Mouse (Mus musculus) right cerebral cortex, postnatal 14 days (tissue): ENCODE results near the gene Robo4.

ENCODE experiments used
- DNase-seq: peaks from one replicate; pipeline ENCODE4 v3.0.0; 2022

Gene Robo4

DNA sequence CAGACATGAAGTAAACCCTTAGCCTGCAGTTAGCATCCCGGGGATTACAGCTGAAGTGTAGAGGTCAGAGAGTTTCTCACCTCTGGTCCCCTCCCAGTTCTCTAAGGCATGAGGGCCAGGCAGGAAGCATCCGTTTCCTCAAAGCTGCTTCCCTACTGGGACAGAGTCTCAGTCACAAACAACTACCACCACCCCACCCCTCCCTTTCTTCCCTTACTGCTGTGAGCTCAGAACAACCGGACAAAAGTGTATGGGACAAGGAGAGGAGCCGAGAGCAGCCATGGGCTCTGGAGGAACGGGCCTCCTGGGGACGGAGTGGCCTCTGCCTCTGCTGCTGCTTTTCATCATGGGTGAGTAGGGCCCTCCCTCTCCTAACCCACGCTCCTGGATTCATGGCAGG lies at the start of gene Robo4:
Robo4 (plus strand) TSS at position 96 of the 400 bp plus-strand sequence.
- no peak for DNase-seq

DNA sequence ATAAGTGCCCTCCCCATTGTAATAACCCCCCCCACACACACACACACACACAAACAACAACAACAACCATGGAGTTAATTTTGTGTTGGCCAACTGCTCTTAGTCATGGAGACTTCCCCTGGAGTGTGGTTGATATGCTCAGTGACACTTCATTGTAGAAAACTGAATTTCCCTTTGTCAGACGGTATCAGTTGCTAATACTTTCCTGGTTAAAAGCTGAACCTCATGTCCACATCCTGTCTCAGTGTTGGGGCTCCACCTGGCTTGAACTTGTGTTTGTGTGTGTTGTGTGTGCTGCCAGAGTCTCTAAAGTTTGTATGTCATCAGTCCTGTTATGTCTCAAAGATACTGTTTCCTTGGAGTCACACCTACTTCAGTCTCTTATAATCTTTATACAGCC lies 47.2 kb upstream of the Robo4 start:
- no peak for DNase-seq

GRCm38 (mm10) chr9:37358713-37359330 lies 42.9 kb upstream of the Robo4 start:
- DNase-seq: no peak

DNA sequence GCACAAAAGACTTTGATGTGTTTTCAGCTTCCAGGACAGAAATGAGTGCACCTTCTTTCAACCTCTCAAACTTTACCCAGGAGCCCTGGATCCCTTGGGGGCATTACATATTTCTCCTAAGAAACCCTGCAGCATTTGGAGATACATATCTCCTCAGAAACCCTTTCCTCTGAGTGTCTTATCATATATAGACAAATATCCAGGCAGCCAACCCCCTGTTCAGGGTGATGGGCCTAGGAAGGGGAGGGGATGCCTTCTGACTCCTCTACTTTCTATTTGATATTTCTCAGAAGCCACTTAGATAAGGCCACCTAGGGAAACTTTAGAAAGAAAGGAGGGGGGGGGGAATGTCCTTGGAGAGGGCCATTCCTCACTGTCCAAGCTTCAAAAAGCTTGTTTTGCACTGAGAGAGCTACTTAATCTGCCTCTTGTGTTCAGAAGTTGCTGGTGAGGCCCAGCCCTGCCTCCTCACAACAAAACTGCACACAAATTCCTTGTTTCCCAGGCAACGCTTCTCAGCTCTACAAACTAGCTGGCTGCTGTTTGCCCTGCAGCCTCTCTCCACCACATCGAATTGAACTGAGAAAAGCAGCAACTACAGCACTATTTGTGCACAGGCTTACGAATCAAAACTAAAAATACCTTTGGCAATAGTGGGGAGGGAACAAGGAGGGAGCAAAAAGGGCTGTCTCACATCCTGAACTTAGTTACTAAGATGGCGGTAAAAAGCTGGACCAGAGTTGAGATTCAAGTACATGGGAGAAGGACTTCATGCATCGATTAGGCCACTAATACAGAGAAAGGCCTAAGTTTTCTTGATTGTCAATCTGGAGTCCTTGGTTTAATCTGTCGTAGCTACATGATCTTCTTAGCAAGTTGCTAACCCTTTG lies 42.1 kb upstream of the Robo4 start:
- peak; percentile 36 for DNase-seq

- no peak for DNase-seq
Measured at GRCm38 (mm10) chr9:37362084-37362483, 39.6 kb upstream of the Robo4 start.

DNA sequence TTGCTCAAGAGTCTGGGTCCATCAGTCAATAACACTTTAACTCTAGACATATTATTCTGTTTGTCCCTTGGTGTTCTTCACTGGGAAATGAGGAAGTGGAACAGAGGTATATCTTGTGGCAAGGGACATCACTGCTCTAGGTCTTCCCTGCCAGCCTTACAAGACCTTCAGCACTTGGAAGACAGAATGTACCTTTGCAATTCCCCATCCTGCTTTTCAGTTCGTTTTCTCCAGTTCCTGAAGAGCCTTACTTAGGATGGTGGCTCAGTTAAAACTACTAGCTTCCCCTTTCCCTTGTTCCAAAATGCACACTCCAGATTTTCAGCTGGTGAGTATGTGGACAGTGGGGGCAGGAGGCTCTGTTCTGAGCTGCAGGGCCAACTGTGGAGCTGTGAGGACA lies 38.8 kb upstream of the Robo4 start:
- DNase-seq: no peak

DNA sequence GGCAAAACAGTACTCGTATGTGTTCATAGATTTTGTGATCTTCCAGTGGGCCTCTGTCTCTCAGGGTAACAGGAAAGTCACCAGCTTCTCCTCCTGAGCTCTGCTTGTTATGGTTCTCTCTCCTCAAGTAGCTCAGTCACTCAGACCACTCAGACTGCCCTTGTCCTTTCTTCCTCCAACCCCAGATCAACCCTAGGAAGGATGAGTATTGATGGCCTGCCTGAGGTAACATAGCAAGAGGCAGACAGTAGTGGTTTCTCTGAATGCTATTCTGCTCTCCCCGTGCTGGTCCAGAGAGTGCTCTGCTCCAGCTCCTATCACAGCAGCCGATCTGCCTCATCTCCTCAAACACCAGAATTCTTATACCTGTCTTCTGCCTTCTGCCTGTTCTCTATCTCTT lies 38.1 kb upstream of the Robo4 start:
- DNase-seq: no peak

- no peak for DNase-seq
Measured at GRCm38 (mm10) chr9:37364392-37364791, 37.3 kb upstream of the Robo4 start.

DNA sequence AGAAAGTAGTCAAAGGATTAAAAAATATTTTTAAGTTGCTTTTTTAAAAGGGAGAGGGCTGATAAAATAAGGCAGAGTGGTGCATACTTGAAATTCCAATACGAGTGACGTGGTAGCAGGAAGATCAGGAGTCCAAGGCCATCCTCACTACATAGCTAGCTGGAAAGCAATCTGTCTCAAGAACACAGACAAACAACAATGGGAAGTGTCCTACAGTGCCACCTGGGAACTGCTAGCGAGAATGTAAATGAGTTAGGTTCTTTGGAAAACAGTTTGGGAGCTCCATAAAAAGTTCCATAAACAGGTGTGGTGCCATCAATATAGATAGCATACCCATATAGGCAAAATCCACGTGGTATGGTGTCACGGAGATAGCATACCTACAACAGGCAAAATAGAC lies 36.0 kb upstream of the Robo4 start:
- no peak for DNase-seq

- no peak for DNase-seq
Measured at GRCm38 (mm10) chr9:37367301-37368080, 34.2 kb upstream of the Robo4 start, which contains the start of gene Hepacam. TSS of gene Hepacam (plus strand) at chr9:37367351.

DNA sequence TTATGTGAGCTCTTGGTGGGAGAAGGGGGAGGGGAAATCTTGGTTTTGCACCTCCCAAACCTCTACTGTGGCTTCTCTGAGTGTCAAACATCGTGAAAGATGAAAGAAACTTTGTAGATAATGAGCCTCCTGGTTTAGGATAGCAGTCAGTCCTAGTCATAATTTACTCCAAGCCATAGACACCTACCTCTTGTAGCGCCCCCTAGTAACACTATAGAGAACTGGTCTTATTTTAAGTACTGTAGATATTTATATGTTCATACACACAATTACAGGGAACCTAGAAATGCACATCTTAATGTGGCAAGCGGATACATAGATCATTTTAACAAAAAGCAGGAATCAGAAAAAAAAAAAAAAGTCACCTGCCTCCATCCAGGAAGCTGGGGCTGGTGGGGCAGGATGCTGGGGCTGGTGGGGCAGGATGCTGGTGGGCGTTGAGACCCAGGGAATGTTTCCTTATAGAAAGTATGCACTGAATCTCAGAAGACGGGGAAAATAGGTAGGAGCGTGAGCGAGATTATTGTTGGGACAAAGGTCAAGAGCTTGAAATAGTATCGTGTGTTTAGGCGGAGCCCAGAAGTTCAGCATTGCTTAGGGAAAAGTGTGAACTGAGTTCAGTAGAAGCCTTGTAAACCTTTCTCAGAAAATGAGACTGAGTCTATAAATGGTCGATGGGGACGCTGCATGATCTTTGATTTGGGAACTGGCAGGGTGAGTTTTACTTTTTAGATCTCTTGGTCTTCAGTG lies 33.4 kb upstream of the Robo4 start:
- DNase-seq: no peak

- no peak for DNase-seq
Measured at GRCm38 (mm10) chr9:37368860-37369259, 32.8 kb upstream of the Robo4 start.

- DNase-seq: no peak
Measured at GRCm38 (mm10) chr9:37371232-37371801, 30.4 kb upstream of the Robo4 start.

- DNase-seq: no peak
Measured at GRCm38 (mm10) chr9:37375718-37376117, 26.0 kb upstream of the Robo4 start.

DNA sequence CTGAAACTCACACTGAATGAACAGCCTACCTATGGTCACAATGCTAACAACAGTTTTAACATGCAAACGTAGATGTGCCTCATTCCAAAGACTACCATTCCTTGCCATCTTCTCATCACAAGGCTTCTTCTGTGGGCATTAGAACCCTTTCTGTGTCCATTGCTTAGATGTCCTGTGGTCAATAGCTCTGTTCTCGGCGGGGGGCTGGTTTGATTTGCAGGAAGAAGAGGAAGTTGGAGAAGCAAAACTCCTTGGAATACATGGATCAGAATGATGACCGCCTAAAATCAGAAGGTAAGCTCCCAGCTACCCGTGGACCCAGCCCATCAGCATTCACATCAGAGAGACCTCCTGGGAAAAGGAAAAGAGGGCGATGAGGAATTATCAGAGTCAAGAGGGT lies 18.5 kb upstream of the Robo4 start:
- DNase-seq: no peak

- peak; percentile 29 for DNase-seq
Measured at GRCm38 (mm10) chr9:37384284-37385182, 17.2 kb upstream of the Robo4 start.

DNA sequence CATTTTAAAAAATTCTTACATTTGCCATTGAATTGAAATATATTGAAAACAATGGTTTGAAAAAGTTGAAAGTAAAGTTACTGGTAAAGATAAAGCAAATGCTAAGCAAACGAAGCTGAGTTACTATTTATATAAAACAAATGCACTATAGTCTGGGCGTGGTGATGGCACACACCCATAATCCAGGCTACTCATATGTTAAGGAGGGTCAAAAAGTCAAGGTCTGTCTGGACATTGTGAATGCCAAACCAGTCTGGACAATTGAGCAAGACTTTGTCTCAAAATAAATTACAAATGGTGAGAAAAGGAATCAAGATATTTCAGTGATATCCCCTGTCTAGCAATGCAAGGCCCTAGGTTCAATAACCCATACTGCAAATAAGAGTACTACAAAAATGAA lies 10.8 kb upstream of the Robo4 start:
- DNase-seq: no peak

DNA sequence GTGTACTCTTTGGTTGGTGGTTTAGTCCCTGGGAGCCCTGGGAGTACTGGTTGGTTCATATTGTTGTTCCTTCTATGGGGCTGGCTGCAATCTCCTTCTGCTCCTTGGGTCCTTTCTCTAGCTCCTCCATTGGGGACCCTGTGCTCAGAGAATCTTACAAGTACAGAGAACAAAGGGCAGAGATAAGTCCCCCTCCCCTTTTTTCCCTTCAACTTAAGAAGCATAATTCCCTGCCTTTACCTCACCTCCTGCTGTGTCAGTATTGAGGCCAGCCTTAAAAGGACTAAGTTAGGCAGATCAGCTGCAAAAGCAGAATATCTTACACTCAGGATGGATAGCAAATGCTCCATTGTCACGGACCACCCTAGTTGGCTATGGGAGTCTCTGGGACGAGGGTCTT lies 9.6 kb upstream of the Robo4 start:
- DNase-seq: no peak

- DNase-seq: no peak
Measured at GRCm38 (mm10) chr9:37393482-37394131, 8.1 kb upstream of the Robo4 start.

GRCm38 (mm10) chr9:37400585-37400984 lies 1.1 kb upstream of the Robo4 start:
- no peak for DNase-seq

- DNase-seq: no peak
Measured at GRCm38 (mm10) chr9:37402501-37402900, 804 bp downstream of the Robo4 start.
